Mouse (Mus musculus): ENCODE results near the gene Paqr3. TPM values are rescaled to one million over a fixed set of nuclear protein-coding genes. Genes with fewer than 3 reads are reported as not detected.

The Paqr3 gene
- total RNA-seq, 2 experiments from 2014 or later, result 5.8 to 10.3 TPM

Other genes with a start within 250 kb of the Paqr3 start
- 67.8 and 74.8 TPM in 2 replicates for gene Bmp2k, start 113.9 kb downstream of the Paqr3 start, total RNA-seq (2015)
- gene Bmp2k, start 113.9 kb downstream of the Paqr3 start, total RNA-seq (2017), result 33.7 and 43.9 TPM in 2 replicates

Data from megakaryocyte, adult 5-6 weeks (primary cell).